Mouse (Mus musculus) ES-E14 (cell line): ENCODE data around the gene Telo2. TPM values are rescaled to one million over a fixed set of nuclear protein-coding genes. Genes with fewer than 3 reads are reported as not detected.

ENCODE experiments used
- DNase-seq: peaks from one replicate; pipeline ENCODE4 v3.0.0-alpha.2; 2013; ENCODE audit warnings: low read depth, low spot score
- H3K27ac ChIP-seq: 2 replicates; pipeline ENCODE4 v1.5.1; 2012; ENCODE audit warnings: low read depth, mild to moderate bottlenecking, low read length, moderate library complexity, mixed read lengths; ENCODE audit not compliant: poor library complexity, insufficient read depth, severe bottlenecking
- H3K36me3 ChIP-seq: 2 replicates; pipeline ENCODE4 v1.6.1; 2012; ENCODE audit warnings: mild to moderate bottlenecking, low read length, moderate library complexity, mixed read lengths; ENCODE audit not compliant: control insufficient read depth, poor library complexity, insufficient read depth, severe bottlenecking
- H3K4me1 ChIP-seq, 2 experiments: fragments of 150-350 bp in 1 of 2; sonication (generic) in 1 of 2; 2 replicates each; pipeline ENCODE4 v1.6.1; 2012; ENCODE audit warnings: low read length in 2 of 2, mild to moderate bottlenecking in 1 of 2, mixed read lengths in 1 of 2; ENCODE audit not compliant: control insufficient read depth in 2 of 2, insufficient read depth in 2 of 2, poor library complexity in 1 of 2
- H3K4me3 ChIP-seq, 2 experiments: fragments of 150-350 bp in 1 of 2; sonication (generic) in 1 of 2; 2 replicates each; pipeline ENCODE4 v1.5.1; 2012; ENCODE audit warnings: low read length in 2 of 2, low read depth in 1 of 2, mild to moderate bottlenecking in 1 of 2, mixed read lengths in 1 of 2; ENCODE audit not compliant: insufficient read depth in 1 of 2, poor library complexity in 1 of 2, severe bottlenecking in 1 of 2
- H3K9ac ChIP-seq: 2 replicates; pipeline ENCODE4 v1.6.1; 2012; ENCODE audit warnings: low read depth, mild to moderate bottlenecking, low read length, mixed read lengths; ENCODE audit not compliant: poor library complexity, insufficient read depth, severe bottlenecking
- H3K9me3 ChIP-seq: fragments of 150-350 bp; sonication (generic); 2 replicates; pipeline ENCODE4 v1.6.1; 2012; ENCODE audit warnings: low read depth, mild to moderate bottlenecking, low read length; ENCODE audit not compliant: control insufficient read depth, insufficient read depth
- CHD2 ChIP-seq: IDR thresholded peaks from 2 replicates; pipeline ENCODE4 v1.6.1; 2014; ENCODE audit warnings: mild to moderate bottlenecking, low read depth, low read length, inconsistent platforms
- HCFC1 ChIP-seq: IDR thresholded peaks from 2 replicates; pipeline ENCODE4 v1.6.1; 2012; ENCODE audit warnings: low read length, inconsistent platforms, borderline replicate concordance; ENCODE audit not compliant: insufficient read depth
- MAFK ChIP-seq: IDR thresholded peaks from 2 replicates; pipeline ENCODE4 v1.6.1; 2014; ENCODE audit warnings: mild to moderate bottlenecking, low read depth, low read length, inconsistent platforms; ENCODE audit not compliant: insufficient read depth
- ZC3H11A ChIP-seq: IDR thresholded peaks from 2 replicates; pipeline ENCODE4 v1.6.1; 2012; ENCODE audit warnings: low read depth, mild to moderate bottlenecking, inconsistent platforms, low read length, borderline replicate concordance
- ZNF384 ChIP-seq: IDR thresholded peaks from 2 replicates; pipeline ENCODE4 v1.6.1; 2012; ENCODE audit warnings: low read depth, low read length, inconsistent platforms
- in situ Hi-C, 2 experiments: fragments of 600-800 bp; cut with MboI; formaldehyde crosslinking; loops; one replicate each; pipeline ENCODE4 v1.15.1; 2025; ENCODE audit warnings: low sequenced_read_pairs in 2 of 2, inconsistent platforms in 1 of 2; ENCODE audit not compliant: unreplicated experiment in 2 of 2
- total RNA-seq: library from RNA; depleted of rRNA; stranded (reverse); fragments of 300-350 nt; gene quantifications from 2 replicates; pipeline ENCODE4 v1.2.3, GENCODE M21; 2012

Telo2 gene
- total RNA-seq, 1 experiment: 34.2 TPM

- DNase-seq: peak; percentile 59
- no peak overlapping the region for H3K9ac ChIP-seq
- H3K27ac ChIP-seq: no peak overlapping the region
- H3K4me1 ChIP-seq: peaks cover 2 to 7% of the 10 kb centered on the region in 2 experiments; a peak in 3 of 4 replicates
- in situ Hi-C loops: no loop called here
- peaks cover 9% of the 10 kb centered on the region; the same call in 1 of the 2 replicates for H3K36me3 ChIP-seq
- no peak overlapping the region for H3K4me3 ChIP-seq
- H3K9me3 ChIP-seq: no peaks in the 10 kb centered on the region
- TF ChIP-seq ZC3H11A: peak; percentile 73
- TF ChIP-seq CHD2: no peak
Measured at GRCm38 (mm10) chr17:25117263-25117662, 1.5 kb upstream of the Telo2 start.

GRCm38 (mm10) chr17:25114908-25115645 is 690 bp downstream of the Telo2 start:
- Histone ChIP-seq H3K9ac (peak overlapping the region; percentile 89), H3K9me3 (no peaks in the 10 kb centered on the region), H3K4me3 (peak overlapping the region; percentile 72 to 75), H3K27ac (no peak overlapping the region; the same call in 1 of the 2 replicates), H3K36me3 (peaks cover 17% of the 10 kb centered on the region; the same call in 1 of the 2 replicates), H3K4me1 (peaks cover 2 to 7% of the 10 kb centered on the region in 2 experiments; a peak in 3 of 4 replicates)
- DNase-seq: peak; percentile 8
- TF ChIP-seq HCFC1 (no peak), ZC3H11A (no peak), CHD2 (no peak), ZNF384 (no peak), MAFK (no peak)
- in situ Hi-C loops: no loop called here

- Histone ChIP-seq H3K27ac (no peak overlapping the region), H3K4me3 (no peak overlapping the region), H3K9ac (no peak overlapping the region), H3K4me1 (peaks cover 2 to 7% of the 10 kb centered on the region in 2 experiments; a peak in 3 of 4 replicates), H3K36me3 (peaks cover 26% of the 10 kb centered on the region; the same call in 1 of the 2 replicates), H3K9me3 (no peaks in the 10 kb centered on the region)
- in situ Hi-C loops: no loop called here
- DNase-seq: no peak
- TF ChIP-seq HCFC1: no peak
- TF ChIP-seq CHD2: no peak
- TF ChIP-seq ZNF384: no peak
- TF ChIP-seq ZC3H11A: no peak
- TF ChIP-seq MAFK: no peak
Measured at GRCm38 (mm10) chr17:25112423-25112810, 3.4 kb downstream of the Telo2 start.

DNA sequence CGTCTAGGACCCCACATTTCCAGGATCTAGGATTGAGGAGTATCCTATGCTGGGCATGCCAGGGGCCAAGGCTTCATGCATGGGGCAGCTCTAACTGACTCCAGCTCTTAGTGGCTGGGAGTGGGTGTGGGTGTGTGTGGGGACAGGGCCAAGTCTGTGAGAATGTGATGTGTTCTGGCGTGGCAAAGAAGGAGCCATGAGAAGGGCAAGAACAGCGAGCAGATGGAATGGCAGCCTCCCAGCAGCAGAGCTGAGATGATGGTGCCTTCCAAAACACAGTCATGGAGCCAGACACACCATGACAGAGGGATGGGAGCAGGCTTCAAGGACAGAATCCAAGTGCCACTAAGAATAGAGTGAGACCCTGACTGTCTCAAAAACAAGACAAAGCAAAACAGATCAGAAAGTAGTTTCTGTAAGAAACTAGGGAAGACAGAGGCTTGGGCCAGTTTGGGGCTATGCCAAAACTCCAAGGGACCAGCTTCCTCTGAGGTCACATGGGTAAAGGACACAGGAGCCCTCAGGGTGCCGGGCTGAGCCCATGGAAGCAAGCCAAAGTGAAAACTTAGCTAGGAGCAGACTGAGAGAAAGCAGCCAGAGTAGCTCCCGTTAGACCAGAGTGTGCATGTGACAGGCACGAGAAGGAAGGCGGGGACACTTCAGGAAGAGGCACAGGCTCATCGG is 3.9 kb downstream of the Telo2 start:
- H3K9me3 ChIP-seq: no peaks in the 10 kb centered on the region
- no peak for DNase-seq
- H3K4me3 ChIP-seq: no peak overlapping the region
- H3K9ac ChIP-seq: no peak overlapping the region
- in situ Hi-C loops: no loop called here
- peaks cover 30% of the 10 kb centered on the region; the same call in 1 of the 2 replicates for H3K36me3 ChIP-seq
- peaks cover 2 to 7% of the 10 kb centered on the region in 2 experiments; a peak in 3 of 4 replicates for H3K4me1 ChIP-seq
- TF ChIP-seq CHD2: no peak
- no peak for TF ChIP-seq HCFC1
- TF ChIP-seq ZNF384: no peak
- no peak for TF ChIP-seq MAFK
- TF ChIP-seq ZC3H11A: no peak
- no peak overlapping the region for H3K27ac ChIP-seq
